Mouse (Mus musculus) brain, embryonic 14.5 days (tissue): Measurements from ENCODE around the gene Ube4a.

Source experiments
- CTCF ChIP-seq: fragments of 200-500 bp; IDR thresholded peaks from 2 replicates; pipeline ENCODE4 v1.5.1; 2012; ENCODE audit warnings: inconsistent platforms, mild to moderate bottlenecking, moderate library complexity, borderline replicate concordance; ENCODE audit not compliant: insufficient read depth, insufficient read length; ENCODE audit errors: extremely low read depth
- POLR2A ChIP-seq: fragments of 200-500 bp; IDR thresholded peaks from 2 replicates; pipeline ENCODE4 v1.6.1; 2012; ENCODE audit warnings: mild to moderate bottlenecking, inconsistent platforms, borderline replicate concordance; ENCODE audit not compliant: poor library complexity, insufficient read depth, insufficient read length, severe bottlenecking; ENCODE audit errors: extremely low read depth

GRCm38 (mm10) chr9:44946185-44946695, 19.2 kb downstream of the Ube4a start:
- TF ChIP-seq CTCF (no peak), POLR2A (no peak)
